In the genomic region with DNA sequence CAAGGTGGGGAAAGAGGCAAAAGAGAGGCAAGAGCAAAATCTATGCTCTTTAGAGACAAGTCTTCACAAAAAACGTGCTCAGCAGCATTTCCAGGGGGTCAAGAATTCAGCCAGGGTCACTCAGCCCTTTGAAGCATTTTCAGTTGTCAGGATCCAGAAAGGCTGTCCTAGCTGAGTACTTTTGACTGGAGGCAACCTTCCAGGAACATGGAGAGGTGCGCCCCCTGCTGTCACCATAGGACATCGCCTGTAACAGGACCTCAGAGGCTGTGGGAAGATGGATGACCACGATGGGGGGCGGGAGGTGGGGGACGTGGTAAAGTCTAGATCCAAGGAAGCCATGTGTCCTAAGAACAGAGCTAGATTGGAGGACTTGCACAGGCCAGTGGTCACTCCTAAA, we compare ENCODE assay signal across 10 mouse cellular contexts. TPM values are rescaled to one million over a fixed set of nuclear protein-coding genes. Genes with fewer than 3 reads are reported as not detected.
DNase-seq lines count a peak whose midpoint lies in the region; ATAC-seq and TF ChIP-seq lines count a peak whose summit lies in the region.
"Had no signal": no experiment of that assay in that cellular context is flagged by ENCODE, and none has a peak within 500 bp of the region (broad histone marks: within the 10 kb centered on the region; RNA-seq: fewer than 3 reads in every experiment).

No protein-coding gene starts in this region.

- no peak overlapping the region for H3K4me3 ChIP-seq in embryonic facial prominence, embryonic 11.5 days (ENCODE audit: low read depth, low read length)
- no peak overlapping the region for H3K4me3 ChIP-seq in liver, postnatal 0 days (ENCODE audit: low read depth, low read length)
- no peak overlapping the region for H3K4me3 ChIP-seq in midbrain, embryonic 13.5 days (replicated peaks)
- H3K4me3 ChIP-seq: neural tube, embryonic 12.5 days had no signal

- no peak overlapping the region for H3K9ac ChIP-seq in embryonic facial prominence, embryonic 11.5 days (replicated peaks; ENCODE audit: low read length)
- H3K9ac ChIP-seq in liver, postnatal 0 days (replicated peaks): no peak overlapping the region
- H3K9ac ChIP-seq in midbrain, embryonic 13.5 days (replicated peaks): no peak overlapping the region
- H3K9ac ChIP-seq: neural tube, embryonic 12.5 days had no signal

- H3K27me3 ChIP-seq in embryonic facial prominence, embryonic 11.5 days (ENCODE audit: control insufficient read depth, insufficient read depth, low read length): no peaks in the 10 kb centered on the region
- no peaks in the 10 kb centered on the region for H3K27me3 ChIP-seq in liver, postnatal 0 days (ENCODE audit: insufficient read depth, low read length)
- H3K27me3 ChIP-seq in midbrain, embryonic 13.5 days: no peaks in the 10 kb centered on the region
- H3K27me3 ChIP-seq: neural tube, embryonic 12.5 days had no signal

- ATAC-seq in embryonic facial prominence, embryonic 11.5 days (replicated peaks; ENCODE audit: insufficient number of reproducible peaks, low FRiP score, low TSS enrichment, low read depth): no peak
- no peak for ATAC-seq in liver, postnatal 0 days
- no peak for ATAC-seq in midbrain, embryonic 13.5 days

- no peak for TF ChIP-seq EP300 in liver, postnatal 0 days (IDR thresholded peaks at IDR 0.05; ENCODE audit: low read depth)

- no peak overlapping the region for H3K27ac ChIP-seq in embryonic facial prominence, embryonic 11.5 days (replicated peaks; ENCODE audit: low read depth, low read length)
- H3K27ac ChIP-seq in liver, postnatal 0 days (ENCODE audit: low read depth): no peak overlapping the region
- no peak overlapping the region for H3K27ac ChIP-seq in midbrain, embryonic 13.5 days
- H3K27ac ChIP-seq: neural tube, embryonic 12.5 days had no signal

- intact Hi-C loops in heart, postnatal 14 days (cut with DNase I): no loop called here

- TF ChIP-seq CTCF in liver, postnatal 0 days (IDR thresholded peaks at IDR 0.05; ENCODE audit: low read depth): peak; percentile 64

- peak; percentile 39 to 57 for DNase-seq in heart, postnatal 14 days
- no peak for DNase-seq in heart, adult 9 months (ENCODE audit: low spot score in 2 of 2)
- DNase-seq in A20 (ENCODE audit: low read depth, low spot score): peak; percentile 62
- peak; percentile 96 for DNase-seq in ZHBTc4 (ENCODE audit: low read depth, low spot score)
- peak; percentile 35 for DNase-seq in embryonic facial prominence, embryonic 11.5 days (ENCODE audit: low spot score)
- peak; percentile 67 for DNase-seq in liver, postnatal 0 days
- DNase-seq in testis, postnatal 14 days (ENCODE audit: low spot score): peak; percentile 38

- no peaks in the 10 kb centered on the region for H3K4me1 ChIP-seq in embryonic facial prominence, embryonic 11.5 days (ENCODE audit: control insufficient read depth, insufficient read depth, low read length)
- no peaks in the 10 kb centered on the region for H3K4me1 ChIP-seq in liver, postnatal 0 days (ENCODE audit: insufficient read depth)
- no peaks in the 10 kb centered on the region for H3K4me1 ChIP-seq in midbrain, embryonic 13.5 days (replicated peaks)
- H3K4me1 ChIP-seq: neural tube, embryonic 12.5 days had no signal

- 13% methylated on average over 6 of the region's 6 CpGs for WGBS in embryonic facial prominence, embryonic 11.5 days
- 6% methylated on average over 6 of the region's 6 CpGs for WGBS in liver, postnatal 0 days (ENCODE audit: insufficient replicate concordance)
- WGBS in midbrain, embryonic 13.5 days: 17% methylated on average over 6 of the region's 6 CpGs

- H3K4me2 ChIP-seq in embryonic facial prominence, embryonic 11.5 days (ENCODE audit: low read depth, low read length): no peak overlapping the region
- H3K4me2 ChIP-seq in liver, postnatal 0 days (ENCODE audit: low read depth, low read length): no peak overlapping the region
- H3K4me2 ChIP-seq in midbrain, embryonic 13.5 days (replicated peaks): no peak overlapping the region
- H3K4me2 ChIP-seq: neural tube, embryonic 12.5 days had no signal

- no peaks in the 10 kb centered on the region for H3K9me3 ChIP-seq in embryonic facial prominence, embryonic 11.5 days (replicated peaks; ENCODE audit: control insufficient read depth, low read length)
- H3K9me3 ChIP-seq in liver, postnatal 0 days (ENCODE audit: low read length): no peaks in the 10 kb centered on the region
- 0 out of 2 replicates have a peak, but pooled peaks cover 4% of the 10 kb centered on the region for H3K9me3 ChIP-seq in midbrain, embryonic 13.5 days

- no peaks in the 10 kb centered on the region for H3K36me3 ChIP-seq in embryonic facial prominence, embryonic 11.5 days (replicated peaks; ENCODE audit: control insufficient read depth, insufficient read depth, low read depth, low read length)
- H3K36me3 ChIP-seq in liver, postnatal 0 days (replicated peaks; ENCODE audit: insufficient read depth, low read length): no peaks in the 10 kb centered on the region
- H3K36me3 ChIP-seq in midbrain, embryonic 13.5 days: no peaks in the 10 kb centered on the region
- H3K36me3 ChIP-seq: neural tube, embryonic 12.5 days had no signal

RNA-seq across cellular contexts. Expression of a gene that starts 24.9 kb away (rescaled TPM):
- not detected for total RNA-seq in heart, postnatal 14 days (2021)
- polyA plus RNA-seq in embryonic facial prominence, embryonic 11.5 days (2014; fragmentation: Nextera tagmentation; extraction: Ambion mirVana): 0.14 and 0.20 TPM in 2 replicates
- polyA plus RNA-seq in liver, postnatal 0 days (2015; fragmentation: Nextera tagmentation; extraction: Ambion mirVana): not detected in 2 replicates
- not detected in 2 replicates for polyA plus RNA-seq in midbrain, embryonic 13.5 days (2015; fragmentation: Nextera tagmentation; extraction: Ambion mirVana)
- total RNA-seq: layer of hippocampus, adult 8-10 months had no signal

RNA-seq across cellular contexts. Expression of a gene that starts 55.6 kb away (rescaled TPM):
- not detected for total RNA-seq in heart, postnatal 14 days (2021)
- not detected in 2 replicates for polyA plus RNA-seq in embryonic facial prominence, embryonic 11.5 days (2014; fragmentation: Nextera tagmentation; extraction: Ambion mirVana)
- polyA plus RNA-seq in liver, postnatal 0 days (2015; fragmentation: Nextera tagmentation; extraction: Ambion mirVana): 4.2 and 5.1 TPM in 2 replicates
- polyA plus RNA-seq in midbrain, embryonic 13.5 days (2015; fragmentation: Nextera tagmentation; extraction: Ambion mirVana): not detected in 2 replicates
- polyA plus RNA-seq: neural tube, embryonic 12.5 days had no signal

Comparison
In these comparisons a context has a peak if more than half of its experiments do, and no peak if none do; other contexts are left out.
1. DNase-seq: peak in heart, postnatal 14 days (2 of 2), A20 (single experiment), ZHBTc4 (single experiment), embryonic facial prominence, embryonic 11.5 days (single experiment), liver, postnatal 0 days (single experiment) and testis, postnatal 14 days (single experiment); none in heart, adult 9 months (0 of 2).